Mouse (Mus musculus) midbrain, embryonic 14.5 days (tissue): ENCODE measurements around the gene Ndufs5. TPM values are rescaled to one million over a fixed set of nuclear protein-coding genes. Genes with fewer than 3 reads are reported as not detected.
A peak's percentile ranks its signal among the peaks of the same experiment; 100 is the strongest.

Experiments
- ATAC-seq: fragments of 200-750 bp; cut with Nextera tagmentation; 2 replicates; pipeline ENCODE4 v1.8.0; 2017; ENCODE audit warnings: moderate number of reproducible peaks, moderate library complexity; ENCODE audit not compliant: low FRiP score, low TSS enrichment
- DNase-seq: peaks from one replicate; pipeline ENCODE4 v3.0.0-alpha.2; 2015
- H3K27ac ChIP-seq: fragments of 300-500 bp; sonication (generic); replicated peaks from 2 replicates; pipeline ENCODE4 v1.5.1; 2014; ENCODE audit warnings: mild to moderate bottlenecking, low read depth, low read length, moderate library complexity
- H3K27me3 ChIP-seq: fragments of 300-500 bp; sonication (generic); 2 replicates; pipeline ENCODE4 v1.6.1; 2014; ENCODE audit warnings: low read length, control low read depth, mixed read lengths; ENCODE audit not compliant: control insufficient read depth, insufficient read depth
- H3K36me3 ChIP-seq: fragments of 300-500 bp; sonication (generic); 2 replicates; pipeline ENCODE4 v1.6.1; 2014; ENCODE audit warnings: low read length, control low read depth; ENCODE audit not compliant: control insufficient read depth, insufficient read depth
- H3K4me1 ChIP-seq: fragments of 300-500 bp; sonication (generic); 2 replicates; pipeline ENCODE4 v1.6.1; 2014; ENCODE audit warnings: mild to moderate bottlenecking, antibody characterized with exemption, low read length, control low read depth; ENCODE audit not compliant: control insufficient read depth, insufficient read depth
- H3K4me2 ChIP-seq: fragments of 300-500 bp; sonication (generic); 2 replicates; pipeline ENCODE4 v1.6.1; 2014; ENCODE audit warnings: mild to moderate bottlenecking, low read length, moderate library complexity
- H3K4me3 ChIP-seq: fragments of 300-500 bp; sonication (generic); replicated peaks from 2 replicates; pipeline ENCODE4 v1.5.1; 2014; ENCODE audit warnings: low read depth, low read length
- H3K9ac ChIP-seq: fragments of 300-500 bp; sonication (generic); replicated peaks from 2 replicates; pipeline ENCODE4 v1.6.1; 2014; ENCODE audit warnings: mild to moderate bottlenecking, low read length, moderate library complexity
- H3K9me3 ChIP-seq: fragments of 300-500 bp; sonication (generic); 2 replicates; pipeline ENCODE4 v1.6.1; 2016; ENCODE audit warnings: low read length, control low read depth, mixed read lengths; ENCODE audit not compliant: control insufficient read depth
- WGBS: fragments of 180-500 bp; shearing (Covaris S2); extraction: QIAGEN DNeasy Blood & Tissue Kit; methylation state at CpG from one replicate; pipeline ENCODE4 v1.1.7; 2014; 5-methylcytosine and 5-hydroxymethylcytosine counted together
- polyA plus RNA-seq: library from polyadenylated mRNA; unstranded; fragments of >200 nt; fragmentation: Nextera tagmentation; extraction: Ambion mirVana; gene quantifications from 2 replicates; pipeline ENCODE4 v1.2.1, GENCODE M21; 2014

Ndufs5 gene
- polyA plus RNA-seq, result 428 and 578 TPM in 2 replicates

GRCm38 (mm10) chr4:123717574-123718433 is at the start of gene Ndufs5:
Ndufs5 (minus strand) TSS chr4:123718202.
- Histone ChIP-seq H3K36me3 (peaks cover 21% of the 10 kb centered on the region), H3K9me3 (no peaks in the 10 kb centered on the region), H3K9ac (peak within 1 kb of the TSS; percentile 82), H3K27me3 (no peaks in the 10 kb centered on the region), H3K4me3 (peak within 1 kb of the TSS; percentile 79), H3K4me2 (peak within 1 kb of the TSS; percentile 72), H3K27ac (peak within 1 kb of the TSS; percentile 67), H3K4me1 (0 out of 2 replicates have a peak, but pooled peaks cover 5% of the 10 kb centered on the region)
- under 1% methylated on average over 40 of the region's 40 CpGs for WGBS
- ATAC-seq (peak; percentile 90), DNase-seq (peak; percentile 98)

GRCm38 (mm10) chr4:123765071-123765470 is 47.1 kb upstream of the Ndufs5 start:
- ATAC-seq, result no peak
- Histone ChIP-seq H3K4me1 (no peaks in the 10 kb centered on the region), H3K4me2 (no peak overlapping the region), H3K4me3 (no peak overlapping the region), H3K9ac (no peak overlapping the region), H3K9me3 (no peaks in the 10 kb centered on the region), H3K36me3 (no peaks in the 10 kb centered on the region), H3K27ac (no peak overlapping the region), H3K27me3 (no peaks in the 10 kb centered on the region)
- DNase-seq, result no peak
- 82% methylated on average over 6 of the region's 6 CpGs for WGBS

DNA sequence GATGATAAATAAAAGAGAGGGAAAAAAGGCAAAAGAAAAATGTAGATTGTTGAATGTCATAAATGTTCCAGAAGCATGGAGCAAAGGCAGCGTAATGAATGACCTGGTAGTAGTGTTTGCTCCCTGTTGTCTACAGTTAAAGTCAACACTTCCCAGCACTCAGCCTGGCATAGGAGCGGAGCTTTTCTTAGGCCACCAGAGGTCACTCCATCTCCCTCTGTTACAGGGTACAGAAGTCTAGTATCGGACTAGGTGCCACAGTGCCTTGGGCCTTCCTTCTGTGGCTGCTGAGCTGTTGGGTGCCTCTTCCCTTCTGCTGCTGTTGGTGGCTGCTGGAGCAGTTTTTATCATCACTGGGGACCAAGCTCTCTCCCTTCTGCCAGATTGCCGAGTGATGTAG is 40.3 kb upstream of the Ndufs5 start:
- ATAC-seq (no peak), DNase-seq (peak; percentile 52)
- no peaks in the 10 kb centered on the region for H3K4me1 ChIP-seq
- no peak overlapping the region for H3K4me3 ChIP-seq
- no peaks in the 10 kb centered on the region for H3K27me3 ChIP-seq
- no peak overlapping the region for H3K27ac ChIP-seq
- no peak overlapping the region for H3K9ac ChIP-seq
- H3K9me3 ChIP-seq, result no peaks in the 10 kb centered on the region
- no peaks in the 10 kb centered on the region for H3K36me3 ChIP-seq
- no peak overlapping the region for H3K4me2 ChIP-seq
- 56% methylated on average over 4 of the region's 4 CpGs for WGBS

GRCm38 (mm10) chr4:123750707-123751312 is 32.8 kb upstream of the Ndufs5 start:
- DNase-seq, result peak; percentile 50
- ATAC-seq, result no peak
- 1% methylated on average over 8 of the region's 8 CpGs for WGBS

DNA sequence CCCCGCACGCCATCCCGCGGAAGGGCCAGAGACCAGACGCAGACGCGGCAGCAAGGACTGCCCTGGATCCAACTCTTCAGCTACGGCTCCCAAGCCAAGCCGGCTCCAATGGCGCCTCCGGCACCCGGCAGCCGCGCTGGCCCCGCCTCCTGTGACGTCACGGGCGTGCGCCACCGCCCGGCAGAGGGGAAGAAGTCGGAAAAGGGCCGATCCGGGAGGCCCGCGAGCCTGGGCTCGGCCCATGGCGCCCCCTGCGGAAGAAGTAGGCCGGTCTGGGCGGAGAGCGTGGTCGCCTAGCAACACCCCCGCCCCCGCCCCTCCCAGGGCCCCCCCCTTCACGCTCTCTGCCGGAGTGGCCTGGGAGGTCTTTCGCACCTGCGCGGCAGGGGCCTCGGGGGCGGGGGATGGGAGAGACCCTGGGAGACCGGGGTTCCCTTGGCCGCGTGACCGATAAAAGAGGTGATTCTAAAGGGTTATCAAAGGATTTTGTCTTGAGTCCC is 32.2 kb upstream of the Ndufs5 start, which contains the start of gene Akirin1:
TSS of gene Akirin1 (minus strand) at position 194 of the 500 bp plus-strand sequence.
- Histone ChIP-seq H3K27ac (peak within 1 kb of the TSS; percentile 93), H3K27me3 (no peaks in the 10 kb centered on the region), H3K9me3 (no peaks in the 10 kb centered on the region), H3K36me3 (no peaks in the 10 kb centered on the region), H3K9ac (peak within 1 kb of the TSS; percentile 95), H3K4me2 (peak within 1 kb of the TSS; percentile 77), H3K4me1 (peaks cover 22% of the 10 kb centered on the region), H3K4me3 (peak within 1 kb of the TSS; percentile 100)
- under 1% methylated on average over 43 of the region's 46 CpGs for WGBS
- peak; percentile 98 for ATAC-seq
- peak; percentile 99 for DNase-seq

More at GRCm38 (mm10) chr4:123750707-123751312, 32.8 kb upstream of the Ndufs5 start:
- Histone ChIP-seq H3K27me3 (no peaks in the 10 kb centered on the region), H3K9me3 (no peaks in the 10 kb centered on the region), H3K36me3 (no peaks in the 10 kb centered on the region), H3K9ac (peak overlapping the region; percentile 36; the same call in 1 of the 2 replicates), H3K4me2 (peak overlapping the region; percentile 77), H3K27ac (peak overlapping the region; percentile 93; the same call in 1 of the 2 replicates), H3K4me3 (peak overlapping the region; percentile 100), H3K4me1 (peaks cover 22% of the 10 kb centered on the region)

- Histone ChIP-seq H3K4me2 (peak overlapping the region; percentile 77), H3K27ac (peak overlapping the region; percentile 93), H3K9ac (peak overlapping the region; percentile 95), H3K4me1 (peaks cover 22% of the 10 kb centered on the region), H3K36me3 (no peaks in the 10 kb centered on the region), H3K27me3 (no peaks in the 10 kb centered on the region), H3K9me3 (no peaks in the 10 kb centered on the region), H3K4me3 (peak overlapping the region; percentile 100)
- 0% methylated on average over 55 of the region's 55 CpGs for WGBS
- DNase-seq (peak; percentile 70), ATAC-seq (peak; percentile 80)
Observed at GRCm38 (mm10) chr4:123749484-123750130, 31.6 kb upstream of the Ndufs5 start.

GRCm38 (mm10) chr4:123748726-123749415 is 30.9 kb upstream of the Ndufs5 start:
- WGBS, result 14% methylated on average over 10 of the region's 10 CpGs
- no peaks in the 10 kb centered on the region for H3K27me3 ChIP-seq
- DNase-seq, result peak; percentile 21
- H3K4me2 ChIP-seq, result peak overlapping the region; percentile 77
- ATAC-seq, result no peak
- no peaks in the 10 kb centered on the region for H3K9me3 ChIP-seq
- peak overlapping the region; percentile 95 for H3K9ac ChIP-seq
- H3K4me3 ChIP-seq, result peak overlapping the region; percentile 100
- H3K36me3 ChIP-seq, result no peaks in the 10 kb centered on the region
- peaks cover 22% of the 10 kb centered on the region for H3K4me1 ChIP-seq
- H3K27ac ChIP-seq, result peak overlapping the region; percentile 93
